Mouse (Mus musculus): ENCODE results near the gene Rnf145. TPM values are rescaled to one million over a fixed set of nuclear protein-coding genes. Genes with fewer than 3 reads are reported as not detected.

The Rnf145 gene
- polyA plus RNA-seq, 1 experiment from 2014 or later = 53.5 TPM

GRCm38 (mm10) chr11:44489117-44489516 lies 29.6 kb upstream of the Rnf145 start:
- WGBS (ENCODE audit: insufficient replicate concordance) = 85% methylated on average over 1 of the region's 1 CpGs

DNA sequence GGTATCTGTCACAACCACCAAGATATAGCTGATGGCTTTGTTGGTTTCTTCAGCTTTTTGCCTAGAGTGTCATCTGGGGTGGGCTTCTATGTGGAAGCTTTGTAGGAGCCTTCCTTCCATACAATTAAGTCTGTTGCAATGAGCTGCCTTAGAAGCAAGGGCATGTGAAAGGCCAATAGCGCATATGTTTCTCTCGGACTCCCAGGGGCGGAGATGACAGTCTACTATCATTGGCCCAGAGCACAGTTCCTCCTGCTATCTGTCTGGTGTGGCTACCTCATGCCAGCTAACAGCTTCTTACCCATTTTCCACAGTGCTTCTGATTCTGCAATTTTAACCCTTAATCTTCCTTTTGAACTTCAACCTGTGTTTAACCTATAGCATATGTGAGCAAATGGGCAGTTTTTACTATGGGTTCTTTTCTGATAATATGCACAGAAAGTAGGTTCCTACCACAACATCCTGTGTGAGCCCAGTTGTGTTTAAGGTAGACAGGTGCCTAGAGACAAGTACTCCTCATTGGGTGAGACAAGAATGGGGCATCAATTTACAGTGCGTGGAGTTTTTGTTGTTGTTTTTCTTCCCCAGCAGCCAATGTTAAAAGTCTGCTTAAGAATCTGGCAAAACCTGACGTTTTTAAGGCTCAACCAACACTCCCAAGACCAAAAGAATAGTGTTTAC lies 24.0 kb upstream of the Rnf145 start:
- 45% methylated on average over 5 of the region's 5 CpGs for WGBS (ENCODE audit: insufficient replicate concordance)
- peak; percentile 89 for ATAC-seq (ENCODE audit: insufficient read depth)
- Histone ChIP-seq H3K36me3 (replicated peaks) (no peaks in the 10 kb centered on the region), H3K4me1 (replicated peaks) (peaks cover 36% of the 10 kb centered on the region), H3K27me3 (no peaks in the 10 kb centered on the region), H3K4me2 (0 out of 2 replicates have a peak overlapping the region, but pooled peaks have one; percentile 23), H3K4me3 (replicated peaks) (no peak overlapping the region), H3K9me3 (replicated peaks) (no peaks in the 10 kb centered on the region), H3K27ac (replicated peaks) (peak overlapping the region; percentile 67), H3K9ac (no peak overlapping the region)

More at GRCm38 (mm10) chr11:44489117-44489516, 29.6 kb upstream of the Rnf145 start:
- Histone ChIP-seq H3K4me2 (no peak overlapping the region; the same call in 1 of the 2 replicates), H3K27me3 (no peaks in the 10 kb centered on the region), H3K36me3 (replicated peaks) (no peaks in the 10 kb centered on the region), H3K9ac (no peak overlapping the region), H3K4me3 (replicated peaks) (no peak overlapping the region), H3K27ac (replicated peaks) (no peak overlapping the region), H3K9me3 (replicated peaks) (no peaks in the 10 kb centered on the region), H3K4me1 (replicated peaks) (peaks cover 13% of the 10 kb centered on the region)
- peak; percentile 58 for ATAC-seq (ENCODE audit: insufficient read depth)

DNA sequence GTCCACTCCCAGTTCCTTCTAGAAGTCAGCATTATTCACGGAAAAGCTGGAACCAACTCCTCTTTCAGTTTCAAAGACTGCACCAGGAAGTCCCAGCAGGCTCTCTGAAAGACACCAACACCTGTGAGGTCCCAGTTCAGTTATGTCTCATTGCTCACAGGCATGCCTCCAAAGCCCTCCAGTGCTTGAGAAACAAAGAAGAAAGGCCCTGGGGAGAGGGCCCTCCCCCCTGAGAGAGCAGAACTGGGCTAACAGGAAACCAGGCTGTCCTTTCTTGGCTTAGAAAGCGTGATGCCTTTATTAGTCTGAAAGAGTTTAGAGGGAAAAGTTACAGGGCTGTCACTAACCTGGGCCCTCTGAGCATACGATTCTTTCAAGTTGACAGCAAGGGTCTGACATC lies 22.5 kb upstream of the Rnf145 start:
- Histone ChIP-seq H3K27me3 (no peaks in the 10 kb centered on the region), H3K9ac (no peak overlapping the region), H3K9me3 (replicated peaks) (no peaks in the 10 kb centered on the region), H3K4me3 (replicated peaks) (no peak overlapping the region), H3K27ac (replicated peaks) (peak overlapping the region; percentile 39; the same call in 1 of the 2 replicates), H3K36me3 (replicated peaks) (no peaks in the 10 kb centered on the region), H3K4me2 (no peak overlapping the region), H3K4me1 (replicated peaks) (peaks cover 36% of the 10 kb centered on the region)
- 62% methylated on average over 3 of the region's 3 CpGs for WGBS (ENCODE audit: insufficient replicate concordance)
- ATAC-seq (ENCODE audit: insufficient read depth) = no peak

GRCm38 (mm10) chr11:44498412-44499272 lies 20.1 kb upstream of the Rnf145 start:
- WGBS (ENCODE audit: insufficient replicate concordance) = 61% methylated on average over 13 of the region's 13 CpGs
- no peaks in the 10 kb centered on the region for H3K27me3 ChIP-seq
- no peak for ATAC-seq (ENCODE audit: insufficient read depth)
- H3K9ac ChIP-seq = no peak overlapping the region
- peaks cover 36% of the 10 kb centered on the region for H3K4me1 ChIP-seq (replicated peaks)
- H3K4me3 ChIP-seq (replicated peaks) = no peak overlapping the region
- no peaks in the 10 kb centered on the region for H3K9me3 ChIP-seq (replicated peaks)
- peak overlapping the region; percentile 45; the same call in 1 of the 2 replicates for H3K27ac ChIP-seq (replicated peaks)
- H3K36me3 ChIP-seq (replicated peaks) = no peaks in the 10 kb centered on the region
- no peak overlapping the region for H3K4me2 ChIP-seq

- Histone ChIP-seq H3K4me2 (no peak overlapping the region), H3K9me3 (replicated peaks) (no peaks in the 10 kb centered on the region), H3K27me3 (no peaks in the 10 kb centered on the region), H3K27ac (replicated peaks) (no peak overlapping the region), H3K36me3 (replicated peaks) (no peaks in the 10 kb centered on the region), H3K4me1 (replicated peaks) (peaks cover 30% of the 10 kb centered on the region), H3K4me3 (replicated peaks) (no peak overlapping the region), H3K9ac (no peak overlapping the region)
- WGBS (ENCODE audit: insufficient replicate concordance) = 66% methylated on average over 7 of the region's 7 CpGs
- no peak for ATAC-seq (ENCODE audit: insufficient read depth)
Observed at GRCm38 (mm10) chr11:44500966-44501365, 17.8 kb upstream of the Rnf145 start.

GRCm38 (mm10) chr11:44501477-44501876 lies 17.3 kb upstream of the Rnf145 start:
- 80% methylated on average over 2 of the region's 2 CpGs for WGBS (ENCODE audit: insufficient replicate concordance)
- Histone ChIP-seq H3K4me1 (replicated peaks) (peaks cover 27% of the 10 kb centered on the region), H3K4me2 (no peak overlapping the region), H3K9me3 (replicated peaks) (no peaks in the 10 kb centered on the region), H3K27ac (replicated peaks) (no peak overlapping the region), H3K4me3 (replicated peaks) (no peak overlapping the region), H3K9ac (no peak overlapping the region), H3K36me3 (replicated peaks) (no peaks in the 10 kb centered on the region), H3K27me3 (no peaks in the 10 kb centered on the region)
- ATAC-seq (ENCODE audit: insufficient read depth) = no peak

GRCm38 (mm10) chr11:44502931-44503330 lies 15.8 kb upstream of the Rnf145 start:
- Histone ChIP-seq H3K4me3 (replicated peaks) (no peak overlapping the region), H3K4me1 (replicated peaks) (peaks cover 35% of the 10 kb centered on the region), H3K9ac (no peak overlapping the region), H3K9me3 (replicated peaks) (no peaks in the 10 kb centered on the region), H3K36me3 (replicated peaks) (no peaks in the 10 kb centered on the region), H3K27me3 (no peaks in the 10 kb centered on the region), H3K4me2 (no peak overlapping the region), H3K27ac (replicated peaks) (no peak overlapping the region)
- ATAC-seq (ENCODE audit: insufficient read depth) = no peak
- WGBS (ENCODE audit: insufficient replicate concordance) = 69% methylated on average over 5 of the region's 5 CpGs

DNA sequence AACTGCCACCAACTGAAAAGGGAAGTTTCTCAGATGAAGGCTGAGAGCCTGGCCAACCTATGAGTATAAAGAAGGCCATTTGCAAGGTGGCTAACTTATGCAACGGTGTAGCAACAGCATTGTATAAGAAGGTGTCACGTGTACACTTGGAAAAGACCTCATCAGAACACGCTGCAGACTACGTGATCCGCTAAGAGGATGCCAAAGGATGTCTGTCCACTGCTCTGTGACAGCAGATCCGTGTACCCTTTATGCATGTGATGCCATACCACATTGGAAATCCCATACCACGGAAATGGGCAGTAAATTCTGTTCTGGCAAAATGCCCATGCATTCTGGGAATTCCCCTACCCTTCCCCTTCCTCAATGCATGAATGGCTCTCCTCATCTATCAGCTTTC lies 14.6 kb upstream of the Rnf145 start:
- 78% methylated on average over 7 of the region's 7 CpGs for WGBS (ENCODE audit: insufficient replicate concordance)
- Histone ChIP-seq H3K9me3 (replicated peaks) (no peaks in the 10 kb centered on the region), H3K4me1 (replicated peaks) (peaks cover 32% of the 10 kb centered on the region), H3K9ac (no peak overlapping the region), H3K36me3 (replicated peaks) (no peaks in the 10 kb centered on the region), H3K4me3 (replicated peaks) (no peak overlapping the region), H3K27me3 (no peaks in the 10 kb centered on the region), H3K27ac (replicated peaks) (peak overlapping the region; percentile 30; the same call in 1 of the 2 replicates), H3K4me2 (no peak overlapping the region)
- no peak for ATAC-seq (ENCODE audit: insufficient read depth)

DNA sequence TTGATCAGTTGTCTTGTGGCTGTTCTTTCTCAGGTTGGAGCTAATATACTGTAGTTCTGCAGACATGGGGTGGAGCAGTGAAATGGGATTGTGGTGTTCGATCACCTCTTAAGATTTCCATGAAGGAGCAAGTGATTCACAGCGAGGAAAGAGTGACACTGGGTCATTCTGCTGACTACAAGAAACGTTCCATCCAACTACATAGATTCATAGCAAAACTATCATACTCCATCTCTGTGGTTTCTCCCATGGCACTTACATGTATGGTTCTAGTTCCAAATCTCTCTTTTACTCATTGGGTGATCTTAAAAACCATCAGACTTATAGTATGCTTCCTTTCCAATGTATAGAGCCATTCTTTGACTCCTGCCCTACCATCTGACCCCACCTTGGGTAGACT lies 14.0 kb upstream of the Rnf145 start:
- Histone ChIP-seq H3K27me3 (no peaks in the 10 kb centered on the region), H3K27ac (replicated peaks) (peak overlapping the region; percentile 12; the same call in 1 of the 2 replicates), H3K4me3 (replicated peaks) (no peak overlapping the region), H3K9me3 (replicated peaks) (no peaks in the 10 kb centered on the region), H3K4me2 (no peak overlapping the region), H3K36me3 (replicated peaks) (no peaks in the 10 kb centered on the region), H3K4me1 (replicated peaks) (peaks cover 36% of the 10 kb centered on the region), H3K9ac (no peak overlapping the region)
- WGBS (ENCODE audit: insufficient replicate concordance) = 70% methylated on average over 3 of the region's 3 CpGs
- no peak for ATAC-seq (ENCODE audit: insufficient read depth)

- H3K4me3 ChIP-seq (replicated peaks) = peak overlapping the region; percentile 38
- peaks cover 74% of the 10 kb centered on the region for H3K4me1 ChIP-seq (replicated peaks)
- H3K27ac ChIP-seq (replicated peaks) = peak overlapping the region; percentile 99
- H3K4me2 ChIP-seq = peak overlapping the region; percentile 65
- WGBS (ENCODE audit: insufficient replicate concordance) = 16% methylated on average over 4 of the region's 4 CpGs
- peak; percentile 87 for ATAC-seq (ENCODE audit: insufficient read depth)
- no peaks in the 10 kb centered on the region for H3K36me3 ChIP-seq (replicated peaks)
- H3K9me3 ChIP-seq (replicated peaks) = no peaks in the 10 kb centered on the region
- H3K9ac ChIP-seq = peak overlapping the region; percentile 54
- no peaks in the 10 kb centered on the region for H3K27me3 ChIP-seq
Observed at GRCm38 (mm10) chr11:44508876-44509275, 9.9 kb upstream of the Rnf145 start.

DNA sequence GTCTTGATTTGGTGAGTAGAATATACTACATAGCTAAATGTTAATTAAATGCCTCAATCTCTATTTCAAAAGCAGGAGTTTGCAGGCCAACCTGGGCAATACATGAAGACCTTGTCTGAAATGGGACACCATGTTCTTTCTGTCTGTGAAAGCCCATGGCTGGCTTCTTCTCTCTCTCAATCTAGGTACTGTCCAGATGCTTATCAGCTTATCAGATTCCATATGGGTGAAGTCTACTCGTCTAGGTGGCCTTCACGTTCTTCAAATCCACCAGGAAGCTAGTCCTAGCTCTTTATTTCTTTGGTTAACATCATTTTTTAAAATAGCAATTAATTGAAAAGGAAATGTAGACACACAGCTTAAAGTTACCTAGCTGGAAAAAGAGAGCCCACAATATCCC lies 8.9 kb upstream of the Rnf145 start:
- H3K4me1 ChIP-seq (replicated peaks) = peaks cover 74% of the 10 kb centered on the region
- peak overlapping the region; percentile 38 for H3K4me3 ChIP-seq (replicated peaks)
- H3K4me2 ChIP-seq = peak overlapping the region; percentile 61
- peak overlapping the region; percentile 99 for H3K27ac ChIP-seq (replicated peaks)
- H3K9me3 ChIP-seq (replicated peaks) = no peaks in the 10 kb centered on the region
- peak overlapping the region; percentile 54 for H3K9ac ChIP-seq
- no peaks in the 10 kb centered on the region for H3K36me3 ChIP-seq (replicated peaks)
- ATAC-seq (ENCODE audit: insufficient read depth) = no peak
- 30% methylated on average over 2 of the region's 2 CpGs for WGBS (ENCODE audit: insufficient replicate concordance)
- H3K27me3 ChIP-seq = no peaks in the 10 kb centered on the region

Measured in liver, embryonic 15.5 days (tissue).